In the genomic region with DNA sequence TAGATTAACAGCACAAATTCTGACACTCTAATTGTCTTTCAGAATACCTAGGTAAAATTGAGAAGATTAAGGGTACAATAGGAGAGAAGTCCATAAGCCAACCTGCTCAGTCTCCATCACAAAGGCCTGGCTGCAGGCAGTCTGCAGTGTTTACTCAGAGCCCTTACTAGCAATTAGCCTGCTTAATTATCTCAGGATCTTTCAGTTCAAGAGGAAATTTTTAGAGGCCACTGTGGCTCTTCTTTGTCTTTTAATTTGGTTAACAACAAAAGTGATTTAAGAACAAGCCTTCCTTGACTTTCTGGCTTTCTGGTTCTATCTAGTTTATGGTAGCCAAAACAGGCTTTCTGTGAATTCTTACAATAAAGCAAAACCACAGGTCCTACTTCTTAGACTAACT, we compare ENCODE assay signal across 22 mouse cellular contexts.
DNase-seq lines count a peak whose midpoint lies in the region; ATAC-seq and TF ChIP-seq lines count a peak whose summit lies in the region.
"Had no signal": no experiment of that assay in that cellular context is flagged by ENCODE, and none has a peak within 500 bp of the region (broad histone marks: within the 10 kb centered on the region; RNA-seq: fewer than 3 reads in every experiment).

No protein-coding gene starts in this region.

- no peaks in the 10 kb centered on the region for H3K9me3 ChIP-seq in forebrain, embryonic 15.5 days
- H3K9me3 ChIP-seq: embryonic facial prominence, embryonic 10.5 days; embryonic facial prominence, embryonic 12.5 days; forebrain, embryonic 13.5 days had no signal

- TF ChIP-seq CTCF in layer of hippocampus, adult 2 months (conservative IDR thresholded peaks at IDR 0.05) = no peak

- no peak overlapping the region for H3K4me2 ChIP-seq in forebrain, embryonic 15.5 days (replicated peaks)
- H3K4me2 ChIP-seq: embryonic facial prominence, embryonic 12.5 days; forebrain, embryonic 13.5 days had no signal

- no peaks in the 10 kb centered on the region for H3K27me3 ChIP-seq in forebrain, embryonic 15.5 days
- H3K27me3 ChIP-seq: CH12.LX; embryonic facial prominence, embryonic 12.5 days; forebrain, embryonic 13.5 days had no signal

- no peak for ATAC-seq in forebrain, embryonic 15.5 days (replicated peaks)
- ATAC-seq: activated CD4-positive, CD25-positive, alpha-beta regulatory T cell, adult 4 months; CD4-positive, CD25-positive, alpha-beta regulatory T cell, adult 4 months; forebrain, embryonic 13.5 days; forebrain, embryonic 16.5 days had no signal

- H3K9ac ChIP-seq in forebrain, embryonic 15.5 days (replicated peaks) = no peak overlapping the region
- H3K9ac ChIP-seq: embryonic facial prominence, embryonic 12.5 days; forebrain, embryonic 13.5 days had no signal

- no peak overlapping the region for H3K4me3 ChIP-seq in layer of hippocampus, adult 2 months
- no peak overlapping the region for H3K4me3 ChIP-seq in forebrain, embryonic 15.5 days
- H3K4me3 ChIP-seq: embryonic facial prominence, embryonic 10.5 days; embryonic facial prominence, embryonic 12.5 days; forebrain, embryonic 13.5 days had no signal

- H3K4me1 ChIP-seq in forebrain, embryonic 15.5 days = no peaks in the 10 kb centered on the region
- H3K4me1 ChIP-seq: embryonic facial prominence, embryonic 10.5 days; embryonic facial prominence, embryonic 12.5 days; forebrain, embryonic 13.5 days had no signal

- DNase-seq in ES-CJ7 (ENCODE audit: low read depth, low spot score) = peak; percentile 76
- DNase-seq in MN1 (ENCODE audit: low spot score) = peak; percentile 39
- peak; percentile 3 for DNase-seq in WW6 (ENCODE audit: low read depth, low spot score)
- DNase-seq in layer of hippocampus, adult 2 months (ENCODE audit: low spot score in 2 of 2) = no peak
- no peak for DNase-seq in left cerebral cortex, adult 11 months (ENCODE audit: low spot score)
- DNase-seq in testis, postnatal 14 days (ENCODE audit: low spot score) = no peak
- DNase-seq: adrenal gland, adult 8-10 months; adrenal gland, postnatal 14 days; adrenal gland, postnatal 36 days; cerebellum, adult 11-12 months; cerebellum, adult 2 months; cerebellum, adult 9-10 months; cerebellum, postnatal 10 days; cerebellum, postnatal 25 days had no signal

- H3K27ac ChIP-seq in layer of hippocampus, adult 2 months = no peak overlapping the region
- no peak overlapping the region for H3K27ac ChIP-seq in forebrain, embryonic 15.5 days (replicated peaks)
- H3K27ac ChIP-seq: embryonic facial prominence, embryonic 10.5 days; embryonic facial prominence, embryonic 12.5 days; forebrain, embryonic 13.5 days had no signal

- no peaks in the 10 kb centered on the region for H3K36me3 ChIP-seq in forebrain, embryonic 15.5 days
- H3K36me3 ChIP-seq: embryonic facial prominence, embryonic 10.5 days; embryonic facial prominence, embryonic 12.5 days had no signal

Comparison
In these comparisons a context has a peak if more than half of its experiments do, and no peak if none do; other contexts are left out.
1. DNase-seq: peak in ES-CJ7 (single experiment), MN1 (single experiment) and WW6 (single experiment); none in layer of hippocampus, adult 2 months (0 of 2), left cerebral cortex, adult 11 months (single experiment) and testis, postnatal 14 days (single experiment).